Mouse (Mus musculus): ENCODE data around the gene Rdh8. TPM values are rescaled to one million over a fixed set of nuclear protein-coding genes. Genes with fewer than 3 reads are reported as not detected.

The Rdh8 gene
- polyA plus RNA-seq, 1 experiment from 2014 or later, result not detected

GRCm38 (mm10) chr9:20873521-20873920, 55.2 kb downstream of the Rdh8 start:
- no peak overlapping the region for H3K4me3 ChIP-seq (replicated peaks)
- ATAC-seq (ENCODE audit: low FRiP score), result no peak
- H3K9ac ChIP-seq, result no peak overlapping the region
- no peak overlapping the region for H3K4me2 ChIP-seq
- no peaks in the 10 kb centered on the region for H3K9me3 ChIP-seq
- H3K27me3 ChIP-seq, result peaks cover 35% of the 10 kb centered on the region
- 86% methylated on average over 12 of the region's 12 CpGs for WGBS
- no peak overlapping the region for H3K27ac ChIP-seq
- H3K36me3 ChIP-seq (replicated peaks), result no peaks in the 10 kb centered on the region
- peaks cover 12% of the 10 kb centered on the region for H3K4me1 ChIP-seq

DNA sequence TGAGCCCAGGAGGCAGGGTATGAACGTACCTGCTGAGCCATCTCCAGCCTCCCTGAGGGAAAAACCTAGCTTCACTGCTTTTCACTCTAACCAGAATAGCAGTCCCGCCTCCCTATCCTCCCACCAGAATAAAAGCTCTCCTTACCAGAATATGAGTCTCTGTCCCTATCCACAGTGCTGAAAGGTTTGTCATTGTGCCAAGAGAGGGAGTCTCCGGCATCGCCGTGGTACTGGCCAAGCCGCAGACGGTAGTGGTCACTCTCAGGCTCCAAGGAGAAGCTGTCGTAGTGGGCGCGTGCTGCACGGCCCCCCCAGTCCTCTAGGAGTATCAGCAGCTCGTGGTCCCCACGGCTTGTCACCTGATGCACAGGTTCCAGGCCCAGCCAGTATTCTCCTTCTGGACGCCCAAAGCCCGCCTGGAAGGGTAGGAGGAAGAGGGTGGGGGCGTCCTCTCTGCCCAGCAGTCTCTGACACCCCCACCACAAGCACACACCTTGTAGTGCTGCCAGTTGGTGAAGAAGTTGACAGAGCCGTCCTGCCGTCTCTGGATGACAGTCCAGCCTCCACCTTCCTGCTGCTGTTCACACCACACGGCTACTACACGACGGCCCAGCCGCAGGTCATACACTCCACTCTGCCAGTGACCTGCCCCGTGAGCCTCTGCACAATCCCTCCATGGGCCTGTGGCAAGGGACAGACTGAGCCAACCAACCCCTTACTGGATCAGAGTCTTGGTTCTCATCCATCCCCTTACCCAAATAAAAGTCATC, 56.9 kb downstream of the Rdh8 start:
- no peak overlapping the region for H3K9ac ChIP-seq
- peaks cover 18% of the 10 kb centered on the region for H3K27me3 ChIP-seq
- 70% methylated on average over 23 of the region's 23 CpGs for WGBS
- no peaks in the 10 kb centered on the region for H3K9me3 ChIP-seq
- H3K27ac ChIP-seq, result no peak overlapping the region
- H3K36me3 ChIP-seq (replicated peaks), result no peaks in the 10 kb centered on the region
- ATAC-seq (ENCODE audit: low FRiP score), result no peak
- H3K4me2 ChIP-seq, result no peak overlapping the region
- no peak overlapping the region for H3K4me3 ChIP-seq (replicated peaks)
- H3K4me1 ChIP-seq, result peaks cover 11% of the 10 kb centered on the region

Other genes with a start within 250 kb of the Rdh8 start
- 28.2 and 30.5 TPM in 2 replicates for gene Zfp846, start 237.2 kb upstream of the Rdh8 start, polyA plus RNA-seq (2016; fragmentation: Nextera tagmentation; extraction: Ambion mirVana)
- 499 and 516 TPM in 2 replicates for gene Ubl5, start 175.6 kb upstream of the Rdh8 start, polyA plus RNA-seq (2016; fragmentation: Nextera tagmentation; extraction: Ambion mirVana)
- gene Fbxl12, start 173.7 kb upstream of the Rdh8 start, polyA plus RNA-seq (2016; fragmentation: Nextera tagmentation; extraction: Ambion mirVana), result 16.2 and 16.4 TPM in 2 replicates
- 53.9 and 56.2 TPM in 2 replicates for gene Pin1, start 166.4 kb upstream of the Rdh8 start, polyA plus RNA-seq (2016; fragmentation: Nextera tagmentation; extraction: Ambion mirVana)
- 35.2 and 36.4 TPM in 2 replicates for gene Olfm2, start 72.2 kb upstream of the Rdh8 start, polyA plus RNA-seq (2016; fragmentation: Nextera tagmentation; extraction: Ambion mirVana)
- 0.29 and 0.55 TPM in 2 replicates for gene Col5a3, start 3.4 kb upstream of the Rdh8 start, polyA plus RNA-seq (2016; fragmentation: Nextera tagmentation; extraction: Ambion mirVana)
- gene A230050P20Rik, start 50.1 kb downstream of the Rdh8 start, polyA plus RNA-seq (2016; fragmentation: Nextera tagmentation; extraction: Ambion mirVana), result 1.4 and 1.5 TPM in 2 replicates
- gene Angptl6, start 61.2 kb downstream of the Rdh8 start, polyA plus RNA-seq (2016; fragmentation: Nextera tagmentation; extraction: Ambion mirVana), result 6.0 and 6.2 TPM in 2 replicates
- 63.2 and 66.9 TPM in 2 replicates for gene Ppan, start 69.7 kb downstream of the Rdh8 start, polyA plus RNA-seq (2016; fragmentation: Nextera tagmentation; extraction: Ambion mirVana)
- gene Eif3g, start 80.1 kb downstream of the Rdh8 start, polyA plus RNA-seq (2016; fragmentation: Nextera tagmentation; extraction: Ambion mirVana), result 313 and 319 TPM in 2 replicates
- 134 and 153 TPM in 2 replicates for gene Dnmt1, start 141.4 kb downstream of the Rdh8 start, polyA plus RNA-seq (2016; fragmentation: Nextera tagmentation; extraction: Ambion mirVana)
- 13.1 and 16.5 TPM in 2 replicates for gene S1pr2, start 158.3 kb downstream of the Rdh8 start, polyA plus RNA-seq (2016; fragmentation: Nextera tagmentation; extraction: Ambion mirVana)
- gene Mrpl4, start 184.2 kb downstream of the Rdh8 start, polyA plus RNA-seq (2016; fragmentation: Nextera tagmentation; extraction: Ambion mirVana), result 110 and 111 TPM in 2 replicates
- 3.7 and 3.8 TPM in 2 replicates for gene Icam1, start 197.5 kb downstream of the Rdh8 start, polyA plus RNA-seq (2016; fragmentation: Nextera tagmentation; extraction: Ambion mirVana)
- 1.5 and 1.9 TPM in 2 replicates for gene Icam4, start 210.9 kb downstream of the Rdh8 start, polyA plus RNA-seq (2016; fragmentation: Nextera tagmentation; extraction: Ambion mirVana)
- gene Icam5, start 213.6 kb downstream of the Rdh8 start, polyA plus RNA-seq (2016; fragmentation: Nextera tagmentation; extraction: Ambion mirVana), result 0.13 TPM in 2 replicates
- gene Zglp1, start 248.6 kb downstream of the Rdh8 start, polyA plus RNA-seq (2016; fragmentation: Nextera tagmentation; extraction: Ambion mirVana), result 0.79 and 2.7 TPM in 2 replicates